Mouse (Mus musculus): Measurements from ENCODE around the gene Cetn2. TPM values are rescaled to one million over a fixed set of nuclear protein-coding genes. Genes with fewer than 3 reads are reported as not detected.

Cetn2 gene
- 34.6 and 38.7 TPM in 2 replicates for total RNA-seq (2021)
- long read RNA-seq, experiment 1, transcript Cetn2-203 (5 exons, 1,286 nt), result major isoform, 62 of 79 reads
- long read RNA-seq, experiment 1, transcript Cetn2-201 (4 exons, 1,026 nt), result minor isoform, 10 of 79 reads
- long read RNA-seq, experiment 1, partial matches to known transcripts, result 2 of 79 reads
- long read RNA-seq, experiment 1, other reads (novel, unspliced or antisense), result 5 of 79 reads
- long read RNA-seq, experiment 2, transcript Cetn2-203 (5 exons, 1,286 nt), result major isoform, 56 of 64 reads
- long read RNA-seq, experiment 2, partial matches to known transcripts, result 2 of 64 reads
- long read RNA-seq, experiment 2, other reads (novel, unspliced or antisense), result 1 of 64 reads

DNA sequence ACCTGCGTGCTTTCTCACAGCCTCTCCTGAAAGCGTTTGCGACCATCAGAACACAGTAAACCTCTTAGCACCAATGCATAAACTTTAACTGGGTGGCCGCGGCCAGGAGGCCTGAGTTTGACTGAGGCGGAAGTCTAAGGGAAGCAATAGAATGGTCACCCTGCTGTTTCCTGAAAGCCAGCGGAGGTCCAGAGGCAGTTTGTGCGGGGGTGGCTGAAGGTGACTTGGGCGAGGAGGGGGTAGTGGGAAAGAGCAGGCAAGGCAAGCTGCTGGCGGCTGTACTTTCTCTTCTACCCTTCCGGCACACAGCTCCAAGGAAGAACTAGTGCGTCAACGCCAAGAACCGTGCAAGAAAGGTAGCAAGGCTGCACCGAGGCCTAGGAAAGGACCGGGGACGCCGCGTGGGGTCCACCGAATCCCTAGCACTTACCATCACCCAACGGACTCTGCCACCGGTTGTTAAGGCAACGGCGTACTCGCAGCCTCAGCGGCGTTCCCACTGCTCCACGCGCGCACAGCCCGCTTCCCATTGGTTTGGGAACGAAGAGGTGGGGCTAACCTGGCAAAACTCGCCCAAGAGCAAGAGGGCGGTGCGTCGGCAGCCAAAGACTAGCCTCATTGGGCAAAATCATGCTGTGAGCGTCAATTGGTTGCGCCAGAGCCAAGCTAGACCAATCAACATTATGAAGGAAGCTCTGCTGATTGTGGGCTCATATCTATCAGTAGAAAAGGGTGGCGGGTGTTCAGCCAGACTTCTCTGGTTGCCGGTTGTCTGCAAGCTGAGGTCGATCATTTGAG lies at the start of gene Cetn2, which contains the start of gene Nsdhl:
Cetn2 (minus strand) TSS at position 528 of the 798 bp plus-strand sequence.
Nsdhl (plus strand) TSS at position 674 of the 798 bp plus-strand sequence.
- peak; percentile 93 for DNase-seq

DNA sequence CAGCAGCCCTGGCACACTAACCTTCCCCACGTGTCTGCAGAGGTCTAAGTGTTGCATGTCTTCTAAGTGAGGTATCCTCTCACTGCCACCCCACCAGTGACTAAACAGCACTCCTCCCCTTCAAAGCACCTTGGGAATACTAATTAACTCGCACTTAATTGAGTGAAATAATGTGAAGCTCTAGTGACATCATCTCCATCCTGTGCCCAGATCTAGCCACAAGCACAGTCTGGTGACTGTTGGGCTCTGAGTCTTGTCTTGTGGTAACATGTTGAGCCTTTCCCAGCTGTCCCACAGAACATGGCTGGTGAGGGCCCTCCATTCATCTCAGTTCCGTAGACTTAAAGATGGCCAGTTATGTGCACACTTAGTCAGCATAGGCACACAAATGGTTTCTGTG lies 44.5 kb upstream of the Cetn2 start:
- no peak for DNase-seq

- no peak for DNase-seq
These were observed 43.3 kb upstream of the Cetn2 start for GRCm38 (mm10) chrX:72961511-72961910.

- DNase-seq, result peak; percentile 31
These were observed 42.2 kb upstream of the Cetn2 start for GRCm38 (mm10) chrX:72960431-72960830.

GRCm38 (mm10) chrX:72956486-72956885 lies 38.3 kb upstream of the Cetn2 start:
- DNase-seq, result no peak

GRCm38 (mm10) chrX:72953464-72953863 lies 35.3 kb upstream of the Cetn2 start:
- DNase-seq, result no peak

- no peak for DNase-seq
These were observed 3.2 kb upstream of the Cetn2 start for GRCm38 (mm10) chrX:72921391-72921790.

DNA sequence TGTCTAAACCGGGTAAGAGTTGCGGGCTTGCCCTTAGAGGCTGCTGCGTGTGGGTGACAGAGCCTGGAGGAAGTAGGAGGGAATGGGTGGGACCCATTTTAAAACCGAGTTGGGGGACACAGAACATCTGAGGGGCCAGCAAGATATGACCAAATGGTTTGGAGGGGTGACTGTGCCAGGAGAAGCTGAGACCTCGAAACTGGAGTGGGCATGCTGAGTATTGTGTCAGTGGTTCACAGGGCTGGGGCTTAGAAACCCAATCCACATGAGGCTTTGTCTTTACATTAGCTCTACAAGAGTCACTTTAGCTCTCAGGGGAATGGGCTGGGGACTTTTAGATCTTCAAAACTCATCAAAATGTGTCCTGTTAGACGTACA lies 460 bp upstream of the Cetn2 start:
- DNase-seq, result no peak

DNA sequence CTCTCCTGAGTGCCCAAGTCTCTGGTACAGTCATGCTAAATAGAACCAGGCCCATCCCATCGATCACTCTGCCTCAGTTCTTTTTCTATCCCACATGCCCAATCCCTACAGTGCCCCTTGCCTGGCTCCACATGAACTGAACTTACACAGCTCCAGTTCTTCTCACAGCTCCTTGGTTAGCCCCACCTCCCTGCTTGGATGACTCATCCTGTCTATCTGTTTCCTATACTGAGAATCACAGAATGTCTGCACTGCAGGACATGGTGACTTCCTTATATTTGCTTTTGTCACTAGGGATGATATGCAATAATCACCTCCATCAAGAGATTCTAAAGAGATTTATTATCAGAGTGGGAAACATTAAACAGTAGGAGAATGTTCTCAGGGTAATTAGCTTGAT lies 6.6 kb downstream of the Cetn2 start:
- no peak for DNase-seq

DNA sequence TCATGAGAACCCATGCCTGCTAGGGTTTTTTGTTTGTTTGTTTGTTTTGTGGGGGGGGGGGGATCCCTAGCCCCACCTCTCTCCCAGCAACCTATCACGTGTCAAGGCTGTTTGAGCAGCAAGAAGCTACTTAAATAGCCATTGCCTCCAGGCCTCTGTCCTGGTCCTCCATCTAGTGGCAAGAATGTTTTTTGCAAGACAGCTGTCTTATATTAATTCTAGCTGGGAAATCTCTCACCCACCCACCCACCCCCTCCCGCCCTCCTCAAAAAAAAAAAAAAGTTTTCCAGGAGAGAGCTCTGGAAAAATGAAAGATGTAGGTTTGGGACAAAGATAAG lies 9.8 kb downstream of the Cetn2 start:
- DNase-seq, result peak; percentile 29

GRCm38 (mm10) chrX:72907619-72908403 lies 10.4 kb downstream of the Cetn2 start:
- no peak for DNase-seq

GRCm38 (mm10) chrX:72902530-72902929 lies 15.7 kb downstream of the Cetn2 start:
- no peak for DNase-seq

DNA sequence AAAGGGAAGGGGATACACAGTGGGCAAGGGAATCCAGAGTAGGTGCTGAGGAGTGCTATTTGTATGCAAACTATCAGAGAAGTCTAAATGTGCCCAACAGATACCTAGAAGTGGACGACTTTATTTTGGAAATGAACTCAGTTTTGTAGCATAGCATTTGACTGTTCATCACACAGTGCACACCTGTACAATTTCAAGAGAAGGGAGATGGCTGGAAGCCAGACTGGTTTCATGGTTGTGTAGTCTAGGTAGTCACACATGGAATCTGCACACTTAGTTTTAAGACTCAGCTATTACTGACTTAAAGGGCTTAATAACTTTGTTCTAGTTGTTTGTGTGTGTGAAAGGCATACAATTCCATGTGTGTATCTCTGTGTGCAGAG lies 22.2 kb downstream of the Cetn2 start:
- no peak for DNase-seq

DNA sequence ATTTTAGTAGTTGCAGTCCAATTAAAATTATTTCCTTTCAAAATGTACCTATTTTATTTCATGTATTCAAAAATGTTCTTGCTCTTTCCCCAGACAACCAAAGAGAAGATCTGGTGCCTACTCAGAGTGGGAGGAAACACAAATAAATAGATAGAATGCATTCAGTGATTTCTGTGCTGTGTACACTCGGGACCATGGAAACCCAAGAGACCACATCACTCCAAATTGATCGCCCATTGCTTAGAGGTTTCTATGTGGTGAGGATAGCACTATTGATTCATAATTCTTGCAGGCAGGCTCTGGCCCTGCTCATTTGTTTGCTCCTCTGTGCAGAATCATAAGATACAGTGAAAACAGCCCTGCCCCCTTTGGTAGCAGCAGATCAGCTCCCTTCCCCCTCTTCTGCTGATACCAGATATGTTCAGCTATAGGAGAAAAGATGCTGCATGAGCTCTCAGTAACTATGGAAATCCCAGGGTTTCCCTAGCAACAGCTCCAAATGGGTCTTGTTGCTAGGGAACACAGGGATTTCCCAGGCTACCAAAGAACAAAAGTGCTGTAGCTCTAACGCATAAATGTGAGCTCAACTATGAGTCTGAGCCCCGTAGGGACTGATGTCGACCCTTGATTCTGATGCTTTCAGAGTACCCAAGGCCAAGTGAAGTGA lies 22.7 kb downstream of the Cetn2 start:
- DNase-seq, result no peak

Other genes with a start within 250 kb of the Cetn2 start
- gene Gabrq, start 93.2 kb downstream of the Cetn2 start, total RNA-seq (2021), result 0.11 TPM in 1 of 2 replicates, not detected in the other
- 21.4 and 29.1 TPM in 2 replicates for gene Nsdhl, start 146 bp upstream of the Cetn2 start, total RNA-seq (2021)
- gene Zfp185, start 68.9 kb upstream of the Cetn2 start, total RNA-seq (2021), result 2.6 and 4.7 TPM in 2 replicates
- gene Pnma5, start 118.7 kb upstream of the Cetn2 start, total RNA-seq (2021), result 0.15 and 0.38 TPM in 2 replicates
- gene Pnma3, start 146.4 kb upstream of the Cetn2 start, total RNA-seq (2021), result 0.11 and 0.38 TPM in 2 replicates
- 1.0 and 3.1 TPM in 2 replicates for gene Xlr4a, start 164.1 kb upstream of the Cetn2 start, total RNA-seq (2021)
- gene Xlr3a, start 178.7 kb upstream of the Cetn2 start, total RNA-seq (2021), result 1.0 and 2.9 TPM in 2 replicates
- 0.49 and 0.82 TPM in 2 replicates for gene Gm14685, start 198.6 kb upstream of the Cetn2 start, total RNA-seq (2021)
- gene Xlr5b, start 230.4 kb upstream of the Cetn2 start, total RNA-seq (2021), result not detected in 2 replicates
- 0.22 TPM in 1 of 2 replicates, not detected in the other for gene DXBay18, start 231.0 kb upstream of the Cetn2 start, total RNA-seq (2021)

Measured in adrenal gland, postnatal 14 days (tissue).